Mouse (Mus musculus) spleen, postnatal 4 days (tissue): ENCODE measurements at regions not wholly inside any gene's neighbourhood (a gene's known extent, or its start where the extent isn't known, plus 50 kb on each side); places are given as distances from the start of the nearest gene placed in this dataset.
A peak's percentile ranks its signal among the peaks of the same experiment; 100 is the strongest.

Source experiments
- DNase-seq, 2 experiments: peaks; one replicate each; pipeline ENCODE4 v3.0.0; 2022; ENCODE audit warnings: low spot score in 2 of 2

DNA sequence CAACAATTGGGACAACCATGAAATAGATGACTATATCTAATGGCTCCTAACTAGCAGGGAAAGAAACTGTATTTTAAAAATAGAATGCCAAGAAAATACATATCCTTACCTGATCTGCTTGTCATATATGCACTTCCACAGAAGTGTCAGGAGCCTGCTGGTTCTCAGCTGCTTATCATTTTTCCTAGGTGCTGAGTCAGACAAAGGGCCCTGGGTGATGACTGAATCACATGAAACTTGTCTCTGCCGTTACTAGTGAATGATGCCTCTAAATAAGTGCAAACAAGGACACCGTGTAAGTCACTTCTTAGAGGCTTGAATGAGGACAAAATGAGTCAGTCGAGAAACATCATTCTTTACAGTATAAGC, 263.5 kb upstream of the Ptger4 start:
- DNase-seq: no peak

DNA sequence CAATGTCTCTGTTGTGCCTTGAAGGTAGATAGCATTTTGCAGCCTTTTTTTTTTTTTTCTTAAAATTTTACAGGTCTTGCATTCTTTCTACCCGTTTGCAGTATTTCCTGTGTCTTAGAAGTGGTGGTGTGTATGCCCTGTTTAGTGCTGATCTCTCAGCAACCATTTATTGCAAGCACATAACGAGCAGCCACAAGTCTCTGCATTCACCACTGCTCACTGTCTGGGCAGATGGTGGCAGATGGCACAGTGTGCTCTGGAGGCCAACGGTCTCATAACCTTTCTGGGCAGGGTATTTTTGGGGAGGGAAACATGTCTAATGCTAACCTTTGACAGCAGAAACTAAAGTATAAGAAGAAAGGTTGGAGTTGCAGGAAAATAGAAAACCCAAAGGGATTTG, 266.1 kb upstream of the Ptger4 start:
- DNase-seq: no peak

DNA sequence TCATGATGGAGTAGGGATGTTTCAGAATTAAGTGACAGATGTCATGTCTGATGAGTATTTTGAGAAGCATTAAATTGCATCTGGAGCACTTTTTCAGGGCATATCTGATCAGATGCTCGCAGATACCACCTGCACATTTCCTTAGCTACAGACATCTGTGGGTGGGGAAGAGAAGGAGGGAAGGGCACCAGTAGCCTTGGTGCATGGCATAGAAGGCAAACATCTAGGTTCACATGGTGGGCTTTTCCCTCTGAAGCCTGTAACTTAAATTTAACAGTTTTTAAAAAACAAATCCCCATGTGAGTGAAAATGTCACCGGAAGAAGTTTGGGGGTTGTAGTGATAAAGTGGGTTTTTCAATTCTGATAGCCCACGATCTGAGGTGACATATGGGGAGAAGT, 267.1 kb upstream of the Ptger4 start:
- no peak for DNase-seq

DNA sequence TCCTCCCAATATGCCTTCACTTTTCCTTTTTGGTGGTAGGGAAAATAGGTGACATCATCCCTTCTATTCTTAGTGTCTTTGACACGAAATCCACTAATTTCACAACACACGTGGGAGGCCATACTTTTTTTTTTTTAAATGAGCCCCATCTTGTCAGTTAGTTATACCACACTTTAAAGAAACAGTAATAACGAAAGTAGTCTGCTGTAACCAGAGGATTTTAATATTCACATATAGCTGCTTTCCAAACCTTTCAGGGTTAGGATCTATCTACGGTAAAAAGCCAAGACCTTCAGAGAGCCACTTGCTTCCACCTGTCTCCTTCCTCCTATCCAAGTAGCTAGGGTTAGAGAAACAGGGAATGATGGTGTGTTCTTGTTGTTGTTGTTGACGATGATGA, 268.6 kb upstream of the Ptger4 start:
- DNase-seq: no peak

DNA sequence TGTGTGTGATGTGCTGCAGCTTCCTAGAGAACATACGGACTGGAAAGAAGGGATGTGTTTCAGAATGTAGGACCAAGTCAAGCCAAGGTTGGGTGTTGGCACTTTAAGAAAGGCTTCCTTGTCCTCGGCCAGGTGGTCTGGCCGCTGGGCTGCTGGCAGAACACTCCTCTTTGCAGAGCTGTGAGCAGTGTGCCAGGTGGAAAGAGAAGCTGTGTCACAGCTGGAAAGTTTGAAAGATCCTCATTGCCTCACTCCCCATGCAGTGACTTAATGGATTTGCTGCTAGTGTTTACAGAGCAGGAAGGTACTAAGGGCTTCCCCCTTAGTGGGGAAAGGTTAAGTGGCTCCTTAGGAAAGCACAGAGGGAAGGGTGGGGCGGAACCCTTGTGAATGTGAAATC, 269.2 kb upstream of the Ptger4 start:
- DNase-seq: no peak

DNA sequence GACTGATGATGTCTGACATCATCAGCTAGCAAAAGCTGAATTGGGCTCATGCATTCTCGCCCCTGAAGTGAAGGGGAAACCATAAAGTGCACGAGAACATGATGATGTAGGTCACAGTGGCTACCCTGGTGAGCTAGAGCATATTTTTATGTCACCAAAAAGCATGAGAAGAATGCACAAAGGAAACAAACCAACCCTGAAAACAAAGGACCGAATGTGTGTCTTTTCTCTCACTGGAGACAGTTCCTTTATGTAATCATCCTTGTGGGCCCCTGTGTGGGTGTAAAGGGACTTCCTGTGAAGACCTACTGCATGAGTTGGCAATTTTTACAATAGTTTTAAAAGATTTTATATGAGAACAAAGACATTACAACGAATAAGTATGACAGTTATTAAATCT, 270.2 kb upstream of the Ptger4 start:
- no peak for DNase-seq

DNA sequence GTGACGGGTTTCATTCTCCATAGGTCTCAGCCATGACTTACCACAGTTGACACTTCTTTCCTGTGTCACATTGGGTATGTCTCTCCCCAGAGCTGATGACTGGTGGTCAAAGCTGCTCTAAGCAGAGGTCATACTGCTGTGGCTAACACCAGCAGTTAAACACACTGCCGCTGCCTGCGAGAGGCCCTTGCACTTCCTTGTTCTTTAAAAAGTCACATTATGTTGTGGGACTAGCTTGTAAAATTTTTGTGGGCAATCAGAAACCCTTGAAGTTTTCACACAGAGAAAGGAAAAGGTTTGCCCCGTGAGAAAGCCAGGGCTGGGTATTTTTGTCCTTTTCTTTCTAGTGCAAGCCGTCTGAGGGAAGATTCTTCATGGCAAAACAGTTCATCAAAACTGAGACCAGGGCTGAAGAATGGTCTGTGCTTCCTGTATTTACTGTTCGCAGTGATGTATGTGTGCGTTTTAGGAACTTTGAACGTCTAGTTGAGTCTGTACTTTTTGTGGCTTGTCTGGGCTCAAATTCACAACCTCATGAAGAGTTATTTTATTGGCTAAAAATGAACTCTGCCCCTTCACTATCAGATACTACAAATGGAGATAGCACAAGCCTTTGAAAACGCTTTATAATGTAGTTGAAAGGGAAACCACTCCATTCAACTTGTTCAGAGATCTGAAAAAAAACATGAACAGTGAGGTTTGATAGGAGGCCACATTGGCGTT, 273.4 kb upstream of the Ptger4 start:
- peak in 1 of 2 experiments; percentile 16 for DNase-seq

DNA sequence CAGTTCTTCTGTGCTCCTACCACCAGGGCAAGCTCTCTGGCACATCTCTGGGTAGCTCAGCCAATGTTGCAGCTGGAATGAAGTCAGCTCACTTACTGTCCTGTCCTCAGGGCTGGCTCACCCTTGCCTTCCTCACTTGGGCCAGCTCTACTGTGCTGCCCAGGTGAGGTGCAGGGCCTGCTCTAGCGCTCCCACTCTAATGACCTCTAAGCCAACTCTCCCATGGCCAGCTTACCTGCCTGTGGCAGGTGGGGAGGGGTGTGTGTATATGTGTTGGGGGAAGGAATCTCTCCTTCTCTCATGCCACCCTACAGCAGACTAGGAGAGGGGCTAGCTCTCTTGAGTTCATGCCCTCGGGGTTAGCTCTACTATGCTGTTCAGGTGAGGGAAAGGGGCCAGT, 275.6 kb upstream of the Ptger4 start:
- no peak for DNase-seq

DNA sequence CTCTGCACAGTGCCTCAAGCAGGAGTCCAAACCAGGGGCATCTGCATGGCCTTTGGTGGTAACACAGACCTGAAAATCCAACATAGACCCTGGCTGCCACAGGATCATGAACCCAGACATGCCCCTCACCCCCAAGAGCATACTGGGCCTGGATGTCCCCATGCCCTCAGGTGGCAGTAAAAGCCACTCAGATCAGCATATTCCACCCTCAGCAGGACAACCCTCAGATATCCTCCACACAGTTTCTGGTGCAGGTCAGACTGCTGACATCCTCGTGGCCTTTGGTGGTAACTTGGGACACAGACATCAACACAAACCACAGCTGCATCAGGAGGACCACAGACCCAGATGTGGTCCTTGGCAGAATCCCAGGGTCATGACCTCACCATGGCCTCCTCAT, 276.0 kb upstream of the Ptger4 start:
- no peak for DNase-seq

DNA sequence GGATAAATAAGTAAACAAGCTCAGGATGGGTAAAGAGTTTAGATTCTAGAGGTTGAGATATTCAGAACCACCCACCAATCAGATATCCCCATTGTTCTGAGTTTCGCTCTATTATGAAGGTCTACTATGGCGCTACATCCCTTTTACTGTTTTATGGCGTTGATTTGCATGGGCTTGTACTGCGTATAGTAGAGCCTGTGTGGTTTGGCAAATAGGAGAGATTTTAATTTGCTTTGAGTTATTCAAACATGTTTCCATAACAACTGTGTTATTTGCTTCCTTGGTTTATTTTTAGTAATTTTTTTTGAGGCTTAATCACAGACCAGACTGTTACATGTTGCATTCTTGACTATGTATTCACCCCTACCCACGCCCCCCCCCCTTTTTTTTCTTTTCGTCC, 284.6 kb upstream of the Ptger4 start:
- no peak for DNase-seq

DNA sequence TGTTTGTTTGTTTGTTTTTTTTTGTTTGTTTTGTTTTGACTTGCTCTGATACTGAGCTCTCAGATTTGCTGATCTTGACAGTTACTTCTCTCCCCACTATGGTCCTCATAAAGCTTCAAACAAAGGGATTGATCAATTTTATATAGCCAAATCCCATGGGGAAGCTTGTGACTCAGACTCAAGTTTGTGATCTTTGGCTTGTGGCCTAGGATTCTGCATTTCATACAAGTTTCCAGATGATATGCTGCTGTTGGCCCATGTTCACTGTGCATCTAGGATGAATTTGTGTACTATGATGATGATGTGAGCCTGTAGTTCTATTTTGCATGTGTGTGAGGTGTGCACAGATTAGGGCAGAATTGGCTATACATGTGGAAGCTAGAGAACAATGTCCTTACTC, 289.7 kb upstream of the Ptger4 start:
- no peak for DNase-seq

DNA sequence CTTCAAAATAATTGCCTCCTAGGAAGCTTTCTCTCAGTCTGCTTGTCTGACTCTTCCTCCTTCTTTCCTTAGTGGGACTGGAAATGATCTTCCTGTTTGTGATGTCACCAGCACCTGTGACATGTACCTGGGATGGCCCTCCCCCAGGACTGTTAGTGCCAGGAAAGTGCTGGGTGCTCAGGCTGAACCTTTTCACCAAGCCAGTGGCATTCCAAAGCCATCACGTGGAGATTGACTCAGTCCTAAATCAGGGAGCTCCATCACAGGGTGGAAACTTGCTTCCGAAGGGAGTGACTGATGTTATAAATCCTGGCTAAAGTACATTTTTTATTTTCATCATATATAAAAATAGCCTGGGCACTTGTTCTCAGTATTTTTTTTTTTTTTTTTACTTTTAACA, 293.4 kb upstream of the Ptger4 start:
- no peak for DNase-seq

DNA sequence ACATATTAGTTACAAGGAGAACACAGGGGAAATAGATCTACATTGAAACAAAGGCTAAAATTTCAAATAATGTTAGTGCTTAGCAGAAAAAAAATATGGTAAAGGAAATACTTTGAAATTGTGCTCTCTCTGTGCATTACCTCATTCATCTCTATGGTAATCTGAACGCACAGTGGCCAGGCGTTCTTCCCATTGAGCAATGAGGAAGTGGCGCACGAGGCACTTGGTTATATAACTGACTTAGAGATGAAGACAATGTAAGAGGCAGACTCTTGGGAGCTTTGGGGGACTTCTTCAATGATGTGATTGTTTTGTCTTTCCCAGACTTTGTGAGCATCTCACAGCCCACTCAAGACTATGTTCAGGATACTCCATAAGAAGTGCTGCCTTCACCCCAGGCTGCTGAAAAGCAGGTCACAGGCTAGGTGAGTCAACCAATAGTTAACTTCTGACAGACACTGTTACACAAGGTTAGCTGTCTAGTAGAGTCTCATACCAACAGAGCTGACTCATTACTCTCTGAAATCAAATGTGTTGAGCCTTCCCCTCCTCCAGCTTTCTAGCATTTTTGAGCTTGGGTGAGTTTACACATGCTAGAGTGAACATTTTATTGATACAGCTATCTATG, 295.4 kb upstream of the Ptger4 start:
- no peak for DNase-seq

DNA sequence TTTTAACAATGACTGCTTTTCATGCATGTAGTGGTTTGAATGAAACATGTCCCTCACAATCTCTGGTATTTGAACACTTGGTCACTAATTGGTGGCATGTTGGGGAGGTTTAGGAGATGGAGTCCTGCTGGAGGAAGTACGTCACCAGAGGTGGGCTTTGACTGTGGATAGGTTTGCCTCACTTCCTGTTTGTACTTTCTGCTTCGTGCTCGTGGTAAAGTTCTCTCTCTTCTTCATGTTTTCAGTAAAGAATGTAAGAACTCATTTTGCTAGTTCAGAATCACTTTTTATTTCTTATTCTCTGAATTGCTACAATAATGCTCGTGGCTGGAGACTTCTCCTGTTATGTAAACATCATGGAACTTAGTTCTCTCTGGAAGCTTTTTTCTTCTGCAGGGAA, 310.5 kb upstream of the Ptger4 start:
- DNase-seq: no peak

DNA sequence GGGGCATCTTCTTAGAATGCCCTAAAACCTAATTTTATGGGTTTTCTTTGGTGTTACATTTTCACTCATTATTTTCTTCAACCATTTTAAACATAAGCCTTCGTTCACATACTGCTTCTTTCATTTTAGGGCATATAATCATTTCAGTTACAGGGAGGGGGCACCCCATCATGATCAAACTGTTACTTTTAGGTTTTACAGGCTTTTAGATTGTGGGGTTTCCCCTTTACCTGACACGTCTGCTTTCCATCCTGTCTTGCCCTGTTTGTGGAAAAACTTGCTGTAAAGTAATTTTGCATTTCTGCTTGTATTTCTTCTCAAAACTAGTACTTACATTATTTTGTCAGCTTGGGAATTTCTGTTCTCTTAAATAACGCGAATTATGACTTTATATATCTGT, 310.9 kb upstream of the Ptger4 start:
- no peak for DNase-seq

DNA sequence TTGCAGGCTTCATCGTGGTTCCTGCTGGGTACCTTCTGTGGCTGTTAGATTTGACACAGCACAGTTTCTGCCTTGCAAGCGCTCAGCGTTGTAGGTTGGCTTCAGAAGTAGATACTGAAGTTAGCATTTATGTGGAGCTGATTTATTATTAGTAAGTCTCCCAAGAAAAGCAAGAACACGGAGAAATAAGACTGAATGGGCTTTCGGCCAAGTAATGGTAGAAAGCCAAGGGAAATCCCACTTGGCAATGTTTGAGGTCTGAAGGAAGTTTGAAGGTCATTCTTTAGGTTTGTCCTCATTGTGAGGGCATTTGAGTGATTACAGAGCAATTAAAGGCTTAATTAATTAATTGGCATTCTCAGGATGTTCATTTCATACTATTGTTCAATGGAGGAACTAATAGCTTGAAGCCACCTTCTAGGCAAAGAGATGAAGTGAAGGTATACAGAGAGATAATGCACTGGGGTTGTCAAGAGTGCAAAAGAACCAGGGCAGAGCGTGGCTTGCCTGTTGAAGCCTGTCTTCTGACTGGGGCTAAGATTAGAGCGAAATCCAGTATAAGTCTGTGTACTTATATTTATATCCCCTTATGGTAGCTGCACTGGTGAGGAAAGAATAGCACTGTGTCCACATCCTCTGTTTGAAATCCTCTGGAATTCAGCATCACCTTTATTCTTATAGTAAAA, 311.5 kb upstream of the Ptger4 start:
- DNase-seq: no peak

DNA sequence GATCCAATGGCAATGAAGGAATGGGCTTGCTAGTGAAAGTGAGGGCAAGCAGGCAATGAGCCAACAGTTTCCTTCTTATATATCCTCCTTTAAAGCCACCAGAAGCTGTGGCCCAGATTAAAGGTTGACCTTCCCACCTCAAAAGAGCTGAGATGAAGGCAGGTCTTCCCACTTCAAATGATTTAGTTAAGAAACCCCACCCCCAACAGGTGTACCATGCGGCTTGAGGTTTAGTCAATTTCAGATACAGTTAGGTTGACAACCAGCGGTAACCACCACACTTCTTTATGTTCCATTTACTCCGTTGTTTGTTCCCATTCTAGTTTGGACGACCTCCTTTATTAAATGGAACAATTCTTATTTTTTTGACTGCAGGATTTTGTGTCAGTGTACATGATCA, 317.8 kb upstream of the Ptger4 start:
- no peak for DNase-seq

DNA sequence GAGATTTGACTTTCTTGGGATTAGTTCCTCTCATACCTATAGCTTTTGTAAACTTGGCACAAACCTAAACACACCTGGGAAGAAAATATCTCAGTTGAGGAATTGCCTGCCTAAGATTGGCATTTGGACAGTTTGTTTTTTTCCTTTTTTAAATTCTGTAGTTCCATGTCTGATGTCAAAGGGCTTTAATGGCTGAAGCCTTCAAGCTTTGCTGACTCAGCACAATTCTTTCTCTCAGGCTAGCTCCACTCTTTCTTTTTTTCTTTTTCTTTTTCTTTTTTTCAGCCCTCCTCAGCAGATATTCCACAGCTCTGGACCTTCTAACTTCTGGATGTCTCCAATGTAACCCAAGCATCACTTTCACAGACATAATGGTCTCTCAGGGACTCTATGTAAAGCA, 330.4 kb upstream of the Ptger4 start:
- DNase-seq: no peak

DNA sequence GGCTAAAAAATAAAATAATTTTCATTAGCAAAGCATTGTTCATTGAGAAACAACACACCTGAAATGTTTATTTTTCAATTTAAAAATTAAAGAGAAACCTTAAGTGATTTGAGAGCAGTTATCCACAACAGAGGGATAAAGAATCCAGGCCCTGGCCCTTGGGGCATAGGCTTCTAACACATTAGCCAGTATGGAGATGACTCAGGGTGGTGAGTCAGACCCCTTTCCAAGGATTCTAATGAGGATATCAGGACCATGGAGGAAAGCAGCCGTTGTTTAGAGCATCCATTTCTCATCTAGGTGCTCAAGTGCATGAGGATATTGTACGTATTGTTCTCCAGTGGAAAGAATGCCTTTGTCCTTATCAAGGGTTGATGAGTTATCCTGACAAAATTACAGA, 335.6 kb upstream of the Ptger4 start:
- no peak for DNase-seq

DNA sequence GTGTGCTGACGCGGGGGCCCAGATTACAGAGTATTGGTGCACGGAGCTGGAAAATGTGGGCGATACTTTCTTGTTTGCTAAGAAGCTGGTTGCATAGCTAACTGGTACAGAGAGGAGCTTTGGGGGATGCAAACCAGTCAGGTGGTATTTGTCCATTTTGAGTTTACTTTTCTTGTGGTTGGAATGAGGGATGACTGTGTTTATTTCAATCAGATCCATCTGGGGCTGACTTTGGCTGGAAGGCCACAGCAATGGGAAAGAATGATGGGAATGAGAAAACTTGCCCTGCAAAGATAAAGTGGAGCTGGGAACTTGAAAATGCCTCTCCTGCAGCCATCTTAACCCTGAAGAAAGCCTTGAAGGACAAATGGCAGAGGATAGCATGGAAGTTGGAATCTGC, 336.4 kb upstream of the Ptger4 start:
- DNase-seq: no peak

DNA sequence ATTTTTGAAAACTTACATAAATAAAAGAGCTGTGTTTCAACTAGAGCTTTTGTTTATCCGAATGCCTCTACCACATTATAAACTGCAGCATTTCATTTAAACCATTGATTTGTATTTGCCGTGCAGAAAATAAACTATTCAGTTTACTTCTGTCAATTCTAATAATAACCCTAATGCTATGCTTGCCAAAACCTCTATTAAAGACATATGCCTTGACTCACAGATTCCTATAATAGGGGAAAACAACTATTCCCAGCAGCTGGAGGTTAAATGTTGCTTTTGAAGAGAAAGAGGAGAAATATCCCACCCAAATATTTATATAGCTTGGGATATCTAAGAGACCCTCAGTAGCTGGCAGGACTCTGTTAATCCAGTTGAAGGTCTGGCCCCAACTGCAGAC, 340.4 kb upstream of the Ptger4 start:
- DNase-seq: no peak

DNA sequence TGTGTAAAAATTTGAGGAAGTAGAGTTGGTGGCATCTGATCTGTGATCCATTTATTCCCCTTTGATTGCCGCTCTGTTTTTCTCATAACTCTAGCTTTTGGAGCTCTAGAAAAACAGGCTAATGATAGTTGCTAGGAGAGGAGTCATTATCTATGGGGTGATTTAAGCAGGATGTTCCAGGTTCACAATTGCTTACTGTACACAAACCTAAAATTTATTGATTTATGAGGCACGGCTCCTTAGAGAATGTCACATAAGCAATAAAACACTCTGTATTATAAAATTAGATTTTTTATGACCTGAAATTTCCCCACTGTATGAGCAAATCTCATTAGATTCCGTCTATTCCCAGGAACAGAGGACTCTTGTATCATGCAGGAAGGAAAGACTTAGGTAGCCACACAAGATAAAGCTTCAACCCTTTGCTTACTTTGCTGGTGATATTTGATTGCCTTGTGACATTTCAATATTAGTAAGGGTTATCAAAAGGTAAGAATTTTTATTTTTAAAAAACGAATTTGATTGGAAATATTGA, 360.8 kb upstream of the Ptger4 start:
- DNase-seq: no peak

DNA sequence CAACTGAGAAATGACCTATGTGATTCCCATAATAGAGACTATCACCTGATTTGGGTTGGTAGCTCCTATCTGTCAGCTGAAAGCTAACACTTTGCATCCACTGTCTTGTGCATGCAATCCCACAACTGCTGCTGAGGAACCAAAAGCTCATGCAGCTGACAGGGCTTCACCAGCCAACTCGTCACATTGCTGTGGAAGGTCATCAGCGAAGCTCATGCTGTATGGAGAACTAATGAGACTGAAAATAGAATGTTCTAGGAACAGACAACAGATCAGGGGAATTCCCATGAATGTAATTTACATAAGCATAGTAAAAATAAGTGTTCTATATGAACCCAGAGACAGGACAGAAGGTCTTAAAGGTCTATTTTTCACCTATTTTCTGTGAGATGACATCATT, 363.5 kb upstream of the Ptger4 start:
- no peak for DNase-seq
